Mouse (Mus musculus) heart, adult 2 months (tissue): Measurements from ENCODE around the gene Kcnh1. TPM values are rescaled to one million over a fixed set of nuclear protein-coding genes. Genes with fewer than 3 reads are reported as not detected.

Source experiments
- DNase-seq, 2 experiments: peaks; one replicate each; pipeline ENCODE4 v3.0.0; 2021
- H3K27ac ChIP-seq: fragments of 200-600 bp; 2 replicates; pipeline ENCODE4 v1.8.1; 2022
- H3K27me3 ChIP-seq: fragments of 200-500 bp; 2 replicates; pipeline ENCODE4 v1.6.1; 2012; ENCODE audit warnings: mild to moderate bottlenecking, low read length, inconsistent platforms, mixed read lengths; ENCODE audit not compliant: control insufficient read depth, insufficient read depth
- H3K36me3 ChIP-seq: fragments of 200-500 bp; 2 replicates; pipeline ENCODE4 v1.6.1; 2012; ENCODE audit warnings: low read length, inconsistent platforms; ENCODE audit not compliant: control insufficient read depth, insufficient read depth
- H3K4me1 ChIP-seq: fragments of 200-500 bp; 2 replicates; pipeline ENCODE4 v1.6.1; 2011; ENCODE audit warnings: low read length; ENCODE audit not compliant: control insufficient read depth, insufficient read depth
- H3K4me3 ChIP-seq: fragments of 200-600 bp; 2 replicates; pipeline ENCODE4 v1.8.1; 2022
- H3K79me2 ChIP-seq: fragments of 200-500 bp; replicated peaks from 2 replicates; pipeline ENCODE4 v1.6.1; 2012; ENCODE audit warnings: mild to moderate bottlenecking, inconsistent platforms, low read length, moderate library complexity, mixed read lengths; ENCODE audit not compliant: control insufficient read depth, insufficient read depth
- H3K9ac ChIP-seq: fragments of 200-500 bp; 2 replicates; pipeline ENCODE4 v1.6.1; 2012; ENCODE audit warnings: low read depth, mild to moderate bottlenecking, control low read depth, inconsistent platforms, low read length, mixed read lengths
- CTCF ChIP-seq: fragments of 200-600 bp; IDR thresholded peaks from 2 replicates; pipeline ENCODE4 v1.8.1; 2022; ENCODE audit warnings: antibody characterized with exemption, mild to moderate bottlenecking, moderate library complexity
- EP300 ChIP-seq: fragments of 200-500 bp; IDR thresholded peaks from 2 replicates; pipeline ENCODE4 v1.6.1; 2011; ENCODE audit warnings: low read depth, low read length, control low read depth; ENCODE audit not compliant: insufficient read depth
- POLR2A ChIP-seq: fragments of 200-500 bp; IDR thresholded peaks from 2 replicates; pipeline ENCODE4 v1.6.1; 2011; ENCODE audit warnings: mild to moderate bottlenecking, low read depth, low read length, control low read depth; ENCODE audit not compliant: insufficient read depth
- WGBS: fragments of 180-500 bp; shearing (Covaris S2); methylation state at CpG from one replicate; pipeline ENCODE4 v1.1.7; 2018; 5-methylcytosine and 5-hydroxymethylcytosine counted together
- intact Hi-C: fragments of 180-260 bp; cut with DNase I; formaldehyde crosslinking; loops from one replicate; pipeline ENCODE4 v1.15.1; 2025
- polyA plus RNA-seq: library from polyadenylated mRNA; depleted of rRNA; stranded (reverse); fragments of >200 nt; gene quantifications from 2 replicates; pipeline ENCODE4 v1.2.3, GENCODE M21; 2012
- total RNA-seq, 2 experiments: library from RNA; stranded (reverse); gene quantifications; 2 replicates each; pipeline ENCODE4 v1.2.3; 2021

Gene Kcnh1
- total and polyA plus RNA-seq, 3 experiments, result 0.05 to 0.09 (median 0.06) TPM

DNA sequence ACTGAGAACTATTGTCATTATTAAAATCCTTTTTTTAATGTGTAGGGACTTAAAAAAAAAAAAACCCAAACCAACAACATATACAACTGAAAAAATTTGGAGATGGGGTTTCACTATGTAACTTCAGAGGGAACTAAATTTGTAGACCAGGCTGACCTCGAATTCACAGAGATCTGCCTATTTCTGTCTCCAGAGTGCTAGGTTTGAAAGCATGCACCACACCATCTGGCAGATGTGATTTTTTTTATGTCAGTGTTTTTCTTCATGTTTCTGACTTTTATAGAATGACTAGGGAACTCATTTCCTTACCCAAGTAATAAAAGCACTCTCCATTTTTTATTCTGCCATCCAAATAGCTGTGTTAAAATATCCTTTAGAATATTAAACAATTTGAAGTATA is 42.1 kb downstream of the Kcnh1 start:
- Histone ChIP-seq H3K79me2 (no peaks in the 10 kb centered on the region), H3K9ac (no peak overlapping the region), H3K27me3 (no peaks in the 10 kb centered on the region), H3K27ac (no peak overlapping the region), H3K4me3 (no peak overlapping the region), H3K36me3 (no peaks in the 10 kb centered on the region), H3K4me1 (no peaks in the 10 kb centered on the region)
- no peak for DNase-seq
- intact Hi-C loops, result no loop called here
- TF ChIP-seq CTCF (no peak), POLR2A (no peak)
- 41% methylated on average over 1 of the region's 1 CpGs for WGBS

DNA sequence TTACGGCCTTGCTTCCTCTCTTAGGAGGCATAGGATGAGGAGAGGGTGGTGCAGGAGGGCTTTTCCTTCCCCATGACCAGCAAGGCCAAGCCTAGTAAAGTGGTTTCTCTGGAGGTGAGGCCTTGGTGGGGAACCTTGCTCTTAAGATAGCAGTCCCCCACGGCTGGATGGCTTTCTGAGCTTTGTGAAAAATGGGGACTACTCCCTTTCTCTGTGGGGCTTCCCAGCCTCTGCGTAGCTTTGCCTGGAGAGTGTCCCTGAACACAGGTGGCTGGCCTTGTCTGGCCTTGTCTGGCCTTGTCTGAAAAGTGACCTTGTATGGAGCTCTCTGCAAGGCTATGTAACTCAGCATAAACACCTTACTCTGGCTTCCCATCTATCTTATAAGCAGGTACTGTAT is 56.3 kb downstream of the Kcnh1 start:
- no peak for DNase-seq
- no peaks in the 10 kb centered on the region for H3K36me3 ChIP-seq
- no peaks in the 10 kb centered on the region for H3K27me3 ChIP-seq
- no peak for TF ChIP-seq CTCF
- TF ChIP-seq EP300, result no peak
- TF ChIP-seq POLR2A, result no peak
- H3K4me3 ChIP-seq, result no peak overlapping the region
- H3K4me1 ChIP-seq, result no peaks in the 10 kb centered on the region
- intact Hi-C loops, result no loop called here
- H3K27ac ChIP-seq, result no peak overlapping the region
- 60% methylated on average over 3 of the region's 3 CpGs for WGBS
- H3K79me2 ChIP-seq, result no peaks in the 10 kb centered on the region
- H3K9ac ChIP-seq, result no peak overlapping the region

DNA sequence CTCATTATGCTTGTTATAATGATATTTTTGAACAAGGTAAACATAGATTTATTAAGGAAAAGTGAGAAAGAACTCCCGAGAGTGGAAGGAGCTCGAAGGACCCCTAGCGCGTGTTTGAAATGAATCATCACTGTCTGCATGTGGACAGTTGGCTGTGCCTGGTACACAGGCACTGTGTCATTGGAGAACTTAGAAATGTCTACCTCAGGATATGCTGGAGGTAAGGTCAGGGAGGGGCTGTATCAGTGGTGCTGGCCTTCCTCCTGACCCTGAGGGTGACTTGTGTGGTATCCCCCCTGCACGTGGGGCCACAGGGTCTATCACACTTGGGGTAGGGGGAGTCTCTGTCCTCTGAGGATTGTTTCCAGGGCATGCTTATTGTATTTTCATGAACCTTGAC is 68.6 kb downstream of the Kcnh1 start:
- TF ChIP-seq POLR2A (no peak), EP300 (no peak), CTCF (no peak)
- intact Hi-C loops, result no loop called here
- no peaks in the 10 kb centered on the region for H3K4me1 ChIP-seq
- H3K79me2 ChIP-seq, result no peaks in the 10 kb centered on the region
- no peaks in the 10 kb centered on the region for H3K36me3 ChIP-seq
- H3K27ac ChIP-seq, result no peak overlapping the region
- H3K9ac ChIP-seq, result no peak overlapping the region
- H3K27me3 ChIP-seq, result no peaks in the 10 kb centered on the region
- no peak for DNase-seq
- WGBS, result 80% methylated on average over 5 of the region's 5 CpGs
- H3K4me3 ChIP-seq, result no peak overlapping the region

DNA sequence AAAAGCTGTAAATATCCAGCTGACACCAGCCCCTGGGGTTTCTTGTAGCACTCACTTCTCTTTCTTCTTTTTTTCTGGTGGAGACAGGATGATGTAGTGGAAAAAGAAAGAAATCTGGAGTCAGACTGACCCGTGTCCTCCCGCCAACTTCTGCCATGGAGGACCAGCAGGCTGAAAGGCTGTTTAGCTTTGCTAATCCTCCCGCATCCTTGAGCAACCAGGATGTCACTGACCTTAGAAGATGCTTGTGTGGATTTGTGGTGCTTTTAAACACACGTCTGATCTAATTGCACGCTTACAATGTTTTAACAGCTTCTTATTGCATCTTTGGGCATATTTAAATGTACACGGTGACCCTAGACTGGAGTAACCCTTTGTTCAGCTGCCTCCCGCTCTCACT is 69.0 kb downstream of the Kcnh1 start:
- intact Hi-C loops, result no loop called here
- H3K4me3 ChIP-seq, result no peak overlapping the region
- no peaks in the 10 kb centered on the region for H3K36me3 ChIP-seq
- 72% methylated on average over 7 of the region's 7 CpGs for WGBS
- no peak overlapping the region for H3K27ac ChIP-seq
- DNase-seq, result no peak
- no peak overlapping the region for H3K9ac ChIP-seq
- no peaks in the 10 kb centered on the region for H3K4me1 ChIP-seq
- TF ChIP-seq EP300 (no peak), CTCF (no peak), POLR2A (no peak)
- H3K27me3 ChIP-seq, result no peaks in the 10 kb centered on the region
- H3K79me2 ChIP-seq, result no peaks in the 10 kb centered on the region

DNA sequence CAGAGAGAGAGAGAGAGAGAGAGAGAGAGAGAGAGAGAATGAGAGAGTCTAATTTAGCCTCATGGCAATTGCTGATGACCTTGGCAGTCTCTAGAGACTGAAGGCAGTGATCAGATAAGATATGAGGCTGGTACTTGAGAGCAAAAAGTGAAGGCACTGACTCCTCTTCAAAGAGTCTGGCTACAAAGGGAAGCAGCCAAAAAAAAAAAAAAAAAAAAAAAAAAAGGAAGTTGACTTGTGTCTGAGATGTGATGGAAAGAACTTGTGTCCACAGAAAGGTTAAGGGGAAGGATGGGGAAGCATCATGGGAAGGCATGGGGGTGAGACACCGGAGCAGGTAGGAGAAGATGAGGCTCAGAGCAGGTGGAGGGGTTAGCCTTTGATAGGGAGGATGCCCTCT is 75.1 kb downstream of the Kcnh1 start:
- whole genome bisulfite sequencing, result 79% methylated on average over 1 of the region's 1 CpGs
- no peaks in the 10 kb centered on the region for H3K27me3 ChIP-seq
- H3K9ac ChIP-seq, result no peak overlapping the region
- no peaks in the 10 kb centered on the region for H3K4me1 ChIP-seq
- no peak for DNase-seq
- no peaks in the 10 kb centered on the region for H3K79me2 ChIP-seq
- intact Hi-C loops, result no loop called here
- TF ChIP-seq CTCF, result no peak
- TF ChIP-seq POLR2A, result no peak
- TF ChIP-seq EP300, result no peak
- no peak overlapping the region for H3K4me3 ChIP-seq
- H3K36me3 ChIP-seq, result no peaks in the 10 kb centered on the region
- H3K27ac ChIP-seq, result no peak overlapping the region

DNA sequence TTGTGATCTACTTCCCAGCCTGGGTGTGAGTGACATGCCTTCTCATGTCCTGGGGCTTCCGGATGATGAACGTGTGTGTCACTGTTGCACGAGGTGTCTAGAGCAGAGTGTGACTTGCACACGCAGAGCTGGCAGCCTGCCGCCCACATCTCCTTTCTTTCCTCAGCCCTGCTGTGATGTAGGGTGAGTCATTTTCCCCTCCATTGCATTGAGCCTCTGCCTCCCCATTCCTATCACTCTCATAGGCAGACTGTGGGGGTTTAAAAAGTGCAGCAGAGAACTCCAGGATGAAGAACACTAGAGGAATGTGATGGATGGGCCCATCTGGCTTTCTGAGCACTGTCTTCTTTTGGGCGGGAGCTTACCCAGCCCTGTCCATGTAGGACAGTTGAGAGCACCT is 76.4 kb downstream of the Kcnh1 start:
- TF ChIP-seq EP300 (no peak), CTCF (no peak), POLR2A (no peak)
- WGBS, result 80% methylated on average over 6 of the region's 6 CpGs
- no peaks in the 10 kb centered on the region for H3K4me1 ChIP-seq
- no peak overlapping the region for H3K27ac ChIP-seq
- H3K9ac ChIP-seq, result no peak overlapping the region
- no peak for DNase-seq
- H3K79me2 ChIP-seq, result no peaks in the 10 kb centered on the region
- intact Hi-C loops, result no loop called here
- H3K36me3 ChIP-seq, result no peaks in the 10 kb centered on the region
- H3K27me3 ChIP-seq, result no peaks in the 10 kb centered on the region
- no peak overlapping the region for H3K4me3 ChIP-seq

DNA sequence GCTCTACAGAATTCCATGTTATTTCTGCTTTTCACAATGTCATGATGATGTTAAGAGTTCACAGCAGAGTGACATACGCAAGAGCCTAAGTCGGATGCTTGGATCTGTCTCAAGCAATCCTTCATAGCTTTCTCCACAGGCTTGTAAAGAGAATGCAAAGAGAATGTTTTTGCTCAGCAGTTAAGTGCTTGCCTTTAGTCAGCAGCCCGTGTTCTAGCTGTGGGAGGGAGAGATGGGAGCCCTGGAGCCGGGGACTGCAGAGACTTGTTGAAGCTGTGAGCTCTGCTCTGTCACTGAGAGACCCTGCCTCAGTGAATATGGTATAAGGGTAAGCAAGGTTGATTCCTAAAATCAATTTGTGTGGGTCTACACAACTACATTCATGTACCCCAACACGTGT is 78.3 kb downstream of the Kcnh1 start:
- Histone ChIP-seq H3K4me1 (no peaks in the 10 kb centered on the region), H3K9ac (no peak overlapping the region), H3K27ac (no peak overlapping the region), H3K4me3 (no peak overlapping the region), H3K27me3 (no peaks in the 10 kb centered on the region), H3K36me3 (no peaks in the 10 kb centered on the region), H3K79me2 (no peaks in the 10 kb centered on the region)
- intact Hi-C loops, result no loop called here
- WGBS, result 77% methylated on average over 5 of the region's 5 CpGs
- no peak for DNase-seq
- TF ChIP-seq CTCF, result no peak
- TF ChIP-seq EP300, result no peak
- no peak for TF ChIP-seq POLR2A
